Mouse (Mus musculus) myocyte (in vitro differentiated cells): ENCODE results near the gene Dnah8. TPM values are rescaled to one million over a fixed set of nuclear protein-coding genes. Genes with fewer than 3 reads are reported as not detected.

Experiments
- H3K27me3 ChIP-seq: one replicate; pipeline ENCODE4 v1.6.1; 2011; ENCODE audit not compliant: control insufficient read depth, insufficient read depth, insufficient read length
- H3K36me3 ChIP-seq: one replicate; pipeline ENCODE4 v1.6.1; 2011; ENCODE audit not compliant: control insufficient read depth, insufficient read depth
- H3K4me2 ChIP-seq: one replicate; pipeline ENCODE4 v1.6.1; 2011; ENCODE audit warnings: low read depth, control low read depth
- H3K4me3 ChIP-seq: one replicate; pipeline ENCODE4 v1.5.1; 2011; ENCODE audit warnings: mild to moderate bottlenecking, control low read depth, moderate library complexity
- H3K79me2 ChIP-seq: one replicate; pipeline ENCODE4 v1.6.1; 2011; ENCODE audit not compliant: control insufficient read depth, insufficient read depth
- H3ac ChIP-seq: one replicate; pipeline ENCODE4 v1.6.1; 2011; ENCODE audit not compliant: control insufficient read depth, insufficient read length
- CEBPB ChIP-seq: IDR thresholded peaks from 2 replicates; pipeline ENCODE4 v1.6.1; 2011; ENCODE audit warnings: mild to moderate bottlenecking, moderate library complexity; ENCODE audit not compliant: poor library complexity, insufficient read depth, severe bottlenecking
- E2F4 ChIP-seq: IDR thresholded peaks from one replicate; pipeline ENCODE4 v1.6.1; 2011; ENCODE audit warnings: mild to moderate bottlenecking, control low read depth, moderate library complexity; ENCODE audit not compliant: insufficient read depth
- MAX ChIP-seq: IDR thresholded peaks from one replicate; pipeline ENCODE4 v1.6.1; 2011; ENCODE audit warnings: low read depth, mild to moderate bottlenecking, control low read depth
- MYOD1 ChIP-seq, 3 experiments: IDR thresholded peaks; one replicate each; pipeline ENCODE4 v1.6.1; 2011; ENCODE audit warnings: control low read depth in 2 of 3, low read depth in 2 of 3, mild to moderate bottlenecking in 2 of 3, moderate library complexity in 1 of 3; ENCODE audit not compliant: insufficient read length in 2 of 3, control insufficient read depth in 1 of 3
- MYOG ChIP-seq, 3 experiments: IDR thresholded peaks; one replicate each; pipeline ENCODE4 v1.6.1; 2011; ENCODE audit warnings: control low read depth in 2 of 3, low read depth in 2 of 3, mild to moderate bottlenecking in 2 of 3; ENCODE audit not compliant: insufficient read length in 2 of 3, control insufficient read depth in 1 of 3, insufficient read depth in 1 of 3
- POLR2A ChIP-seq: IDR thresholded peaks from one replicate; pipeline ENCODE4 v1.6.1; 2011; ENCODE audit warnings: low read depth, mild to moderate bottlenecking, control low read depth, moderate library complexity; ENCODE audit not compliant: insufficient read length
- POLR2AphosphoS2 ChIP-seq: IDR thresholded peaks from one replicate; pipeline ENCODE4 v1.6.1; 2011; ENCODE audit warnings: low read depth, control low read depth; ENCODE audit not compliant: insufficient read length
- REST ChIP-seq: IDR thresholded peaks from one replicate; pipeline ENCODE4 v1.6.1; 2011; ENCODE audit warnings: mild to moderate bottlenecking, control low read depth, moderate library complexity; ENCODE audit not compliant: insufficient read depth, insufficient read length
- SRF ChIP-seq: IDR thresholded peaks from one replicate; pipeline ENCODE4 v1.6.1; 2011; ENCODE audit warnings: low read depth; ENCODE audit not compliant: control insufficient read depth, insufficient read length
- TCF12 ChIP-seq: IDR thresholded peaks from one replicate; pipeline ENCODE4 v1.6.1; 2011; ENCODE audit warnings: mild to moderate bottlenecking, control low read depth; ENCODE audit not compliant: poor library complexity, insufficient read depth, severe bottlenecking
- TCF3 ChIP-seq: IDR thresholded peaks from one replicate; pipeline ENCODE4 v1.6.1; 2011; ENCODE audit warnings: low read depth, control low read depth; ENCODE audit not compliant: insufficient read length
- USF1 ChIP-seq: IDR thresholded peaks from one replicate; pipeline ENCODE4 v1.6.1; 2011; ENCODE audit warnings: low read depth, mild to moderate bottlenecking, control low read depth, moderate library complexity
- polyA plus RNA-seq: library from polyadenylated mRNA; unstranded; fragments of >200 nt; fragmentation: generic; extraction: Trizol; gene quantifications from one replicate; pipeline ENCODE4 v1.2.1, GENCODE M21; 2012; ENCODE audit warnings: missing spikeins

The Dnah8 gene
- polyA plus RNA-seq, 1 experiment = 0.08 TPM

DNA sequence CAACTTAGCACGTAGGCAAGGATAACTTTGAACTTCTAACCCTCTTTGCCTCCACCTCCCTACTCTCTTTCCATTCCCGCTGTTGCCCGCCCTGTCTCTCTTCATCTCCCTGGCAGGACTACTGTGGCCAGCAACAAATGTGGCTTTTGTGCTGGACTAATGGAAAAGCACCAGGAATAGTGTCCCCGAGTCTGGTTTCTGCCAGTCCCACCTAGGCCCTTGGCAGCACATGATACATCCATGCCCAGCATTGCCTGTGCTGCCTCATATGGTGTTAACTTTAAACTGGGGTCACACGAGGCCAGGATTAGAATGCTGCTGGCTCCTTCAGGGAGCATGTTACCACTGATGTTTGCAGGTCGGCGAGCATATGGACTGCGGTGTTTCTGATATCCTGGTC lies 164.2 kb downstream of the Dnah8 start:
- H3K36me3 ChIP-seq = no peaks in the 10 kb centered on the region
- H3K79me2 ChIP-seq = no peaks in the 10 kb centered on the region
- H3ac ChIP-seq = no peak overlapping the region
- peaks cover 20% of the 10 kb centered on the region for H3K27me3 ChIP-seq
- no peak overlapping the region for H3K4me2 ChIP-seq
- no peak overlapping the region for H3K4me3 ChIP-seq
- TF ChIP-seq CEBPB (no peak), MYOD1 (IDR thresholded peaks at IDR 0.05; ENCODE audit: control insufficient read depth in 1 of 3, insufficient read length in 2 of 3, low read depth in 2 of 3) (no peak), USF1 (no peak), TCF3 (no peak), POLR2AphosphoS2 (no peak), MYOG (IDR thresholded peaks at IDR 0.05; ENCODE audit: control insufficient read depth in 1 of 3, insufficient read depth in 1 of 3, insufficient read length in 2 of 3, low read depth in 2 of 3) (no peak), MAX (no peak), SRF (no peak), REST (no peak), POLR2A (no peak), TCF12 (no peak), E2F4 (no peak)

- H3K27me3 ChIP-seq = peaks cover 7% of the 10 kb centered on the region
- H3K4me2 ChIP-seq = no peak overlapping the region
- H3K36me3 ChIP-seq = no peaks in the 10 kb centered on the region
- no peak overlapping the region for H3ac ChIP-seq
- no peak for TF ChIP-seq MYOG (IDR thresholded peaks at IDR 0.05; ENCODE audit: control insufficient read depth in 1 of 3, insufficient read depth in 1 of 3, insufficient read length in 2 of 3, low read depth in 2 of 3)
- TF ChIP-seq SRF = no peak
- no peak for TF ChIP-seq TCF3
- TF ChIP-seq USF1 = no peak
- TF ChIP-seq POLR2AphosphoS2 = no peak
- no peak for TF ChIP-seq TCF12
- TF ChIP-seq REST = no peak
- TF ChIP-seq CEBPB = no peak
- no peak for TF ChIP-seq POLR2A
- no peak for TF ChIP-seq E2F4
- no peak for TF ChIP-seq MYOD1 (IDR thresholded peaks at IDR 0.05; ENCODE audit: control insufficient read depth in 1 of 3, insufficient read length in 2 of 3, low read depth in 2 of 3)
- no peak for TF ChIP-seq MAX
- no peak overlapping the region for H3K4me3 ChIP-seq
- H3K79me2 ChIP-seq = no peaks in the 10 kb centered on the region
These were observed 166.7 kb downstream of the Dnah8 start for GRCm38 (mm10) chr17:30790816-30791215.

GRCm38 (mm10) chr17:30792396-30792795 lies 168.2 kb downstream of the Dnah8 start:
- no peaks in the 10 kb centered on the region for H3K79me2 ChIP-seq
- TF ChIP-seq MYOD1 (IDR thresholded peaks at IDR 0.05; ENCODE audit: control insufficient read depth in 1 of 3, insufficient read length in 2 of 3, low read depth in 2 of 3) (no peak), USF1 (no peak), TCF3 (no peak), MYOG (IDR thresholded peaks at IDR 0.05; ENCODE audit: control insufficient read depth in 1 of 3, insufficient read depth in 1 of 3, insufficient read length in 2 of 3, low read depth in 2 of 3) (no peak), POLR2A (no peak), TCF12 (no peak), REST (no peak), MAX (no peak), E2F4 (no peak), CEBPB (no peak), SRF (no peak), POLR2AphosphoS2 (no peak)
- H3K4me3 ChIP-seq = no peak overlapping the region
- no peaks in the 10 kb centered on the region for H3K36me3 ChIP-seq
- H3K27me3 ChIP-seq = peaks cover under 1% of the 10 kb centered on the region
- no peak overlapping the region for H3K4me2 ChIP-seq
- no peak overlapping the region for H3ac ChIP-seq

DNA sequence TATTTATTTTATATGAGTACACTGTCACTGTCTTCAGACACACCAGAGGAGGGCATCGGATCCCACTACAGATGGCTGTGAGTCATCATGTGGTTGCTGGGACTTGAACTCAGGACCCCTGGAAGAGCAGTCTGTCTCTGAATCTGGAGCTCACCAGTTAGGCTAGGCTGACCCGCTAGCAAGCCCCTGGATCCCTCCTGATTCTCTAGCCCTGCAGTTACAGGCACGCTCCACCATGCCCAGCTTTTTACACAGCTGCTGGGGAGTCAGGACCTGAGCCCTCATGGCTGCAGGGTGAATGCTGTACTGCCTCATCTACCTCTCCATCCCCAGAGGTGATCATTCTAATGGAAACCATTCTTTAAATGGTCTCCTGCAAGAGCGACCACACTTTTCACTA lies 172.5 kb downstream of the Dnah8 start:
- no peak for TF ChIP-seq SRF
- no peak for TF ChIP-seq REST
- no peak for TF ChIP-seq POLR2A
- TF ChIP-seq E2F4 = no peak
- TF ChIP-seq TCF12 = no peak
- no peak for TF ChIP-seq MYOD1 (IDR thresholded peaks at IDR 0.05; ENCODE audit: control insufficient read depth in 1 of 3, insufficient read length in 2 of 3, low read depth in 2 of 3)
- no peak for TF ChIP-seq POLR2AphosphoS2
- no peak for TF ChIP-seq USF1
- H3K27me3 ChIP-seq = no peaks in the 10 kb centered on the region
- no peaks in the 10 kb centered on the region for H3K79me2 ChIP-seq
- H3K4me3 ChIP-seq = no peak overlapping the region
- no peak overlapping the region for H3K4me2 ChIP-seq
- H3ac ChIP-seq = no peak overlapping the region
- H3K36me3 ChIP-seq = no peaks in the 10 kb centered on the region
